Mouse (Mus musculus) liver, postnatal 0 days (tissue): ENCODE data around the gene Lars2.

Experiments used
- CTCF ChIP-seq: sonication (generic); IDR thresholded peaks from 2 replicates; pipeline ENCODE4 v1.5.1; 2016; ENCODE audit warnings: antibody characterized with exemption, low read depth
- EP300 ChIP-seq: IDR thresholded peaks from 2 replicates; pipeline ENCODE4 v1.6.1; 2016; ENCODE audit warnings: antibody characterized with exemption, low read depth, mild to moderate bottlenecking

DNA sequence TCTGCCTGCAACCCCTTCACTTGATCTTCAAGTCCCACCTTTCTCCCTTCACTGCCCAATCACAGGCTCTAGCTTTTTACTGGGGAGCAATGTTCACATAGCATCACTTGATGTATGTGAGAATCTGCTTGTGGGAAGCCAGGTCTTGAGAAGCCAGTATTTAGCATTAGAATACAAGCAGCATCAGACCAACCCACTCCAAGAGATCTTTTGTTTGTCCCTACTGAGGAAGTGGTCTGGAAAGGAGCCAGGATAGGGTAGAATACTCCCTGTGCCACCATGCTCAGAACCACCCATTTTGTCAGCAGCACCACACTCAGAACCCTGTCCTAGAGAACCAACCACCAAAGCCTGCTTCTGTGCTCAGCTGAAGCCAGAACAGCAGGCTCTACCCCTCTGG is 64.2 kb downstream of the Lars2 start:
- TF ChIP-seq EP300 (no peak), CTCF (no peak)
